Mouse (Mus musculus) kidney, adult 2 months (tissue): ENCODE results near the gene 9530077C05Rik.

Experiments
- CTCF ChIP-seq: fragments of 200-500 bp; conservative IDR thresholded peaks from 2 replicates; pipeline ENCODE4 v1.5.1; 2011; ENCODE audit warnings: low read depth, mild to moderate bottlenecking, control low read depth, low read length, moderate library complexity, mixed read lengths; ENCODE audit not compliant: insufficient read depth, insufficient read length
- POLR2A ChIP-seq: fragments of 200-500 bp; IDR thresholded peaks from one replicate; pipeline ENCODE4 v1.6.1; 2011; ENCODE audit warnings: low read depth, low read length, control low read depth

DNA sequence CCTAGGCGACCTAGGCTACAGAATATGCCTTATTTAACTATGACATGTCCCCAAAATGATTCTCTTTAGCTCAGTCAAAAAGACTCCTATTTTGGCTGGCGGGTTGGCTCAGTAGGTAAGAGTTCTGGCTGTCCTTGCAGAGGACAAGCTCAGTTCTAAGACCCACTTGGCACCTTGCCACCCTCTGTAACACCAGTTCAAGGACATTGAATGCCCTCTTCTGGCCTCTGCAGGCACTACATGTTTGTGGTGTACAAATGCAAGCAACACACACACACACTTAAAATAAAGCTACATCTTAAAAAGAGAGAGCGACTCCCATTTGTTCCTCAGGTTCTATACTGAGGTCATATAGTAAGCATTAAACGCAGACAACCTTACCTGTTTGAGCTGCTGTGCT is 38.6 kb upstream of the 9530077C05Rik start:
- no peak for TF ChIP-seq POLR2A
- TF ChIP-seq CTCF = peak; percentile 28; the same call in 1 of the 2 replicates
